Mouse (Mus musculus): ENCODE results near the gene Mcoln1.

Gene Mcoln1

GRCm38 (mm10) chr8:3496428-3496748, 3.9 kb upstream of the Mcoln1 start:
- DNase-seq (ENCODE audit: extremely low read depth, low read depth, low spot score), result no peak

DNA sequence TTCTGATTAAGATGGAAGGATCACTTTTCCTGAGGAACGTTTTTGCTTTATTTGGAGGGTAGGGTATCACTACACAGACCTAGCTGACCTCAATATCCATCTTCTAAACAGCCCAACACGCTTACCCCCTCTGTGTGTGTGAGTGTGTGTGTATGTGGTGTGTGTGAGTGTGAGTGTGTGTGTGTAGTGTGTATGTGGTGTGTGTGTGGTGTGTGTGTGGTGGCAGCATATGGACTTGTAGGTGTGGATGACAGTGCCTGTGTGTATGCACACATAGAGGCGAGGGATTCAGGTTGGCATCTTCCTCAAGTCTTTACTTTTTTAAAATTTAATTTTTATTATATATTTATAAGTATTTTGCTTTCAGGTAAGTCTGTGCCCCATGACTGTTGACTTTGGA, 1.7 kb upstream of the Mcoln1 start:
- DNase-seq (ENCODE audit: extremely low read depth, low read depth, low spot score), result no peak

- DNase-seq (ENCODE audit: extremely low read depth, low read depth, low spot score), result no peak
These were observed 506 bp upstream of the Mcoln1 start for GRCm38 (mm10) chr8:3499751-3500150.

DNA sequence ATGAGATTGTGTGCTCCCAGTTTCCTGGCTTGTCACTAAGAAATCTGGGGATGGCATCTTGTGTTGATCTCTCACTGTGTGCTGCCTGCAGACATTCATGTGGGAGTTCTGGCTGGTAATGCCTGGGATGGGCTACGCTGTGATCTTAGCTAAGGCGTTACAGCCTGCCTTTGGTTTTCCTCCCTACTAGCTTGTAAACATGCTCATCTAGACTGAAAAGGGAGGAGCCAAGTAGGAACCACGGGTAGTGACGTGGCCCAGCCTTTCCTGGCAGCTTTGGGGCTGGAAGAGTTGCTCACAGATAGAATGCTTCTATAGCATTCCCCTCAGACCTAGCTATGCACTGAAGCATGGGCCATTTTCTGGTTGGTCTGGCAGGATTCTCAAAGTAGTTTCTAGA, 2.0 kb downstream of the Mcoln1 start:
- no peak for DNase-seq (ENCODE audit: extremely low read depth, low read depth, low spot score)

DNA sequence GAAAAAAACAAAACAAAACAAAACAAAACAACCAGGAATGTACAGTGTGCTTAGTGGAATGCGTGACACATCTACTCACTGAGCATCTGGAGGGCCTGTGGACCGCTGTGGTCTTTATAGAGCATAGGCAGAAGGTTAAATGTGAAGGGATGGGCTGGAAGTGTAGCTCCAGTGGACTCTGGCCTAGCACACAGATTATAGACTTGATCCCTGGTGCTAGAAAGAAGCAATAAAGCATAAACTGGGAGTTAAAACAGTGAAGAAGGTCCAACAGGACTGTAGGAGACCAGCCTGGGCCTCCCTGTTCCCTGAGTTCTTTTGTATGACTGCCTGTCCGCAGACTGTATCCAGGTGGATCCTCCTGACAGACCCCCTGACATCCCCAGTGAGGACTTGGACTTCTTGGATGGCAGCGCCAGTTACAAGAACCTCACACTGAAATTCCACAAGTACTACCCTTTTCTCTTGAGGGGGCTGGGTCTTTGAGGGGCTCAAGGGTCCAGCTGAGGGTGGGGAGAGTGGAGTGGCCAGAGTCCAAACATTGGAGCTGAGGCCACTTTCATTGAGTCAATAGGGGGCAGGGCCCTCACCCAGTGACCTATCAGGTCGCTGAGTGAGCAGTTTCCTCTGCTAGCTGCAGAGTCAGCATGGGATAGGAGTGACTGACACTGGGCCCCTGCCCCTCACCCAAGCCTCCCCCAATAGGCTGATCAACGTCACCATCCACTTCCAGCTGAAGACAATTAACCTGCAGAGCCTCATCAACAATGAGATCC, 7.9 kb downstream of the Mcoln1 start:
- no peak for DNase-seq (ENCODE audit: extremely low read depth, low read depth, low spot score)

DNA sequence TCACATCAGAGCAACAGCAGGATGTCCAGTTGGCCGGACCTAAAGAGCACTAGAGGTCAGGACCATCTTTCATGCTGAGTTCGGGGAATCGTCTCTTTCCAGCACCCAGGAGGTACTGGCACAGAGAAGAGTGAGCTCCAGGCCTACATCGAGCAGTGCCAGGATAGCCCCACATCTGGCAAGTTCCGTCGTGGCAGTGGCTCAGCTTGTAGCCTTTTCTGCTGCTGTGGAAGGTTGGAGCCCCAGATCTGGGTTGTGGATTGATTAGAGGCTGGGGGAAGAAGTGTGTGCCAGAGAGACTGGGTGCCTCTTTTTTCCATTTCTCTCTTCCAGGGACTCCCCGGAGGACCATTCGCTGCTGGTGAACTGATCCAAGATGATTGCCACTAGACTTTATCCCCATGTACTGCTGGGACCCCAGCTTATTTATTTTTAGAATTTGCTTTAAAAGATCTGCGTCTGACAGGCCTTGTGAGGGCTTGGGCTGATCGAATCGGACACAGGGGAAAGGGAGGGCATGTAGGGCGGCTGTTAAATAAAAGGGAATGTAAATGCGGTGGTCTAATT, 14.5 kb downstream of the Mcoln1 start:
- DNase-seq (ENCODE audit: extremely low read depth, low read depth, low spot score), result no peak

DNA sequence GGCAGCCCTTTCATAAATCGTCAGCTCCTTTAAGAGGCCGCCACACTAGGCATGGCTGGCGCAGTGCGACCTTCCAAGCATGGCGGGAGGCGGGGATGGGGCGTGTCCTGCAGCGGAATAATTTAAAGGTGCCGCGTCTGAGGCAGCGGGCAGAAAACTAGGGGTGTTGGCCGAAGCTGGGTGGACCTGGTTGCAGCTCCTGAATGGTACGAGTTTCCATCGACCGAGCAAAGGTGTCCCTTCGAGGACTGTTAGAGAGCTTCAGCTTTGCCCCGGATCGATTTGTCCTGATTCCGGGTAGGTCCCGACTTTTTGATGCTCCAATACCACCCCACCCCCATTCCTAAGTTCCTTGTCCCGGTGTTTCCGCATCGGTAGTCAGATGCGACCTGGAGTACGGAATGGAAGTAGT, 15.0 kb downstream of the Mcoln1 start, which contains the start of gene Pnpla6:
Gene Pnpla6, plus strand, starts transcription at position 125 of the 412 bp plus-strand sequence.
- DNase-seq (ENCODE audit: extremely low read depth, low read depth, low spot score), result peak; percentile 7

DNA sequence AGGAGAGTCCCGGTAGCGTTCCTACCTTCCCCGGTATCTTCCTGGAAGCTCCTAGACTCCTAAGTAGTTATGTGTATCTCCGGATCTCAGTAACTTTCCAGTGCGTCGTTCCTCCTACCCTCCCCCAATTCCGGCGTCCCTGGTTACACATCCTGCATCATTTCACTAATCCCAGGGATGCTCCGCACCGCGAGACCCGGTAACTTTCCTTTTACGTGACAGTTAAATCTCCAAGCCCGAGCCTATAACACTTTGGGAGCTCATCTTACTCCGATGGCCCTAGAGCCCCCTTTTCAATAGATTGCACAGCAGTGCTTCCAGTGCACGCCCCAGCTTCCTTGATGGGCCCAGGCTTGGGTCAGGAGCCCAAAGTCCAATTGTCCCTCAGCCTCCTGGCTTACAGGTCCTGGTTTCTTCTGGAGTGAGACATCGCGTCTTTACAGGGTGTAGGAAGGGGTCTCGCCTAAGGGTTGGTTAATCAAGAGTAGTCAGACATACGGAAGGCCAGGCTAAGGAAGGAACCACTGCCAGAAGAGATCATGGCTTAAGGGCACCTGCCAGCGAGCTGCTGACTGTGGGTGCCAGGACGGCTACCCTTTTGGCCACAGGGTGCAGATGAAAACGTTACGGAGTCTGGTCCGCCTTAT, 15.6 kb downstream of the Mcoln1 start:
- no peak for DNase-seq (ENCODE audit: extremely low read depth, low read depth, low spot score)

DNA sequence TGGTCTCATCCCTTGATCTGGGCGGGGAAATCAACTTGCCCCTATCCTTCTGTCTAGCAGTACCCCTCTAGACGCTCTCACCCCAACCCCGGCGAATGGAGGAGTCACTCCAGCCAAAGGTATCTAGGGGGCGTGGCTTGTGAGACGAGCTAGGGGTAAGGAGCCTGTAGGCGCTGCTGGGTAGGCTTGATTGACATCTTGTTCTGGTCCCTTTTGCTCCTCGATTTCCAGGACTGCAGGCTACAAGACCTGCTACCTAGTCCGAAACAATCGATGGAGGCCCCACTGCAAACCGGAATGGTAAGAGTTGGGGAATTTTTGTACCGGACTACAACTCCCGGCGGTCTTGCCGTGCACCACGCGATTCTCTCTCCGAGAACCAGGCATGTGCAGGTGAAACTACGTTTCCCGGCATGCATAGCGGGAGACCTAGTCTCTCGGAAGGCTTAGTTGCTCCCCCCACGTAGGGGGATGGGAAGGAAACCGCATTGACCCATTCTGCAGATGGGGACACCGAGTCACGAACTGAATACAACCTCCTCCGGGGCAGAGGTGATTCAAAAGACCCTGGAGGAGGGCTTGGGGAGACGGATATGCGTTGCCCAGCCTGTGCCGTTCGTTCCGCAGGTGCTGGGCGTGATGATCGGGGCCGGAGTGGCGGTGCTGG, 16.3 kb downstream of the Mcoln1 start:
- DNase-seq (ENCODE audit: extremely low read depth, low read depth, low spot score), result peak; percentile 52

DNA sequence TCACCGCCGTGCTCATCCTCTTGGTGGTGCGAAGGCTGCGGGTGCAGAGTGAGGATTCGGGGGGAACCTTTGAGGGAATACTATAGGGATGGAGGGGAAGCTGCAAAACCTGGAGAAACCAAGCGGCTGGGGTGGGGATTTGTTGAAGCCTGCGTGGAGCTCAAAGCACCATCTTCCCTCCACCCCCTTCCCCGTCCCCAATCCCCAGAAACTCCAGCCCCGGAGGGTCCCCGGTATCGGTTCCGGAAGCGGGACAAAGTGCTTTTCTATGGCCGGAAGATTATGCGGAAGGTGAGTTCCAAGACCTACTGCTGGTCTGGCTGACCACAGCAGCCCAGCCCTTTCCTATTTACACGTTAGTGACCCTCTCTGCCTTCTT, 16.8 kb downstream of the Mcoln1 start:
- DNase-seq (ENCODE audit: extremely low read depth, low read depth, low spot score), result no peak

DNA sequence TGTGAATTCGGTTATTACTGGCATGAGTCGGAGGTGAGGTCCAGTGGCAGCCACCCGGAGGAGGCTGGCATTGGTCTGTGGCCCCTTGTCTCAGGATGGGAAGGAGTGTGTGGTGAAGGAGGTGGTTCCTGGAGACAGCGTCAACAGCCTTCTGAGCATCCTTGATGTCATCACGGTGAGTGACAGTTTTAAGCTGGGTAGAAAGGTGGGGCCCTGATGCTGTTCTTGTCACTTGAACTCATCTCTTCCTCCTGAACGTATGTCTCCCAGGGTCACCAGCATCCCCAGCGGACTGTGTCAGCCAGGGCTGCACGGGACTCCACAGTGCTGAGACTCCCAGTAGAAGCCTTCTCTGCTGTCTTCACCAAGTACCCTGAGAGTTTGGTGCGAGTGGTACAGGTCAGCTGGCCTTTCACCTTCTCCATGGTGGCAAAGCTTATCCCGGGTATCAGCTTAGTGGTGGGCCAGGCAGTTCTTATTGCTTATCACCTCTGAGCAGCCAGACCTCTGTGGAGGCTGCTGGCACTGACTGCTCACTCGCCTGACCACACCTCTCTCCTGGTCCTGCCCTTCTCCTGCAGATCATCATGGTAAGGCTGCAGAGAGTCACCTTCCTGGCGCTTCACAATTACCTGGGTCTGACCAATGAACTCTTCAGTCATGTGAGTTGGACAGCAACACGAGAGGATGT, 21.9 kb downstream of the Mcoln1 start:
- no peak for DNase-seq (ENCODE audit: extremely low read depth, low read depth, low spot score)

- DNase-seq (ENCODE audit: extremely low read depth, low read depth, low spot score), result no peak
These were observed 30.6 kb downstream of the Mcoln1 start for GRCm38 (mm10) chr8:3530816-3531215.

DNA sequence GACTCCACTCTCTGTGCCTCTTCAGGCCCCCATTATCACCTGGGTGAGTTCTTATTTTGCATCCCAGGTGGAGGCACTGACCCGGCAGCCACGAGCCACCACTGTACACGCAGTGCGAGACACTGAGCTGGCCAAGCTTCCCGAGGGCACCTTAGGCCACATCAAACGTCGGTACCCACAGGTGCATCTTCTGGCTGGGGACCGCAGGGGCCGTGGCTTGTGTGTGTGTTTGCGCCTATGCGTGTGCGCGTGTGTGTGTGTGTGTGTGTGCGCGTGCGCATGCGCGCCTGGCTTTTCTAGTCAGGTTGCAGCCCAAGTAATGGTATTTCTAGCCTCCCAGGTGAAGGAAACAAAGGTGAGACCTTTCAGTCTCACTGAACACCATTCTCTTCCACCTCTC, 31.7 kb downstream of the Mcoln1 start:
- no peak for DNase-seq (ENCODE audit: extremely low read depth, low read depth, low spot score)

DNA sequence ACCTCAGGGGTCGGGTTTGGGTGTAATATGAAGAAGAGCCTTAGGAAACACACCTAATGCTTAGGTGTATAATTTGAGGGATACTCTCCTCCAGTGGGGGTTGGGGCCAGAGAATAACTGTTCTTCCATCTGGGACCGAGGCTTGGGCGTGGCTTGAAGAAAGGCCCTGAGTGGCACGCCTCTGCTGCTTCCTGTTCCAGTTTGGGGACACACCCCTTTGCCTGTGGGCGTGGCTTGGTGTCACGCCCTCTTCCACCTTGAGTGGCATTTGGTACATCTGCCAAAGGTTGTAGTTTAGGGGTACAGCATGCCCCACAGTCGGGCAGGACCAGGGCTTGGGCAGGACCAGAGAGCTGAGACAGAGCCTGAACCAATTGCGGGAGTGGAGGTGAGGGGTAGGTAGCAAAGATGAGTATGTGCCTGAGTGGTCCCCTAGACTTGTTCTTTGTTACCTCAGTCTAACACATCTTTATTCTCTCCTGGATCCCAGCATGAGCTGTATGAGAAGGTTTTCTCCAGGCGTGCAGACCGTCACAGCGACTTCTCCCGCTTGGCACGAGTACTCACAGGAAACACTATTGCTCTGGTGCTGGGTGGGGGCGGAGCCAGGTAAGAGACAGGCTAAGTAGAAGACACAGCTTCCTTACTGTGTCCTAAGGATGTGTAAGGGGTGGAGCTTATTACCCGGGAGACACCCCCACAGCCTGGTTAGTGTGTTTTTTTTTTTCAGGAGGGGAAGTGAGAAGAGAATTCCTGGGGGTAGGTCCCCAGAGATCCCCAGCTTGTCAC, 36.0 kb downstream of the Mcoln1 start:
- DNase-seq (ENCODE audit: extremely low read depth, low read depth, low spot score), result no peak

- DNase-seq (ENCODE audit: extremely low read depth, low read depth, low spot score), result no peak
These were observed 36.7 kb downstream of the Mcoln1 start for GRCm38 (mm10) chr8:3536940-3537339.

- no peak for DNase-seq (ENCODE audit: extremely low read depth, low read depth, low spot score)
These were observed 37.4 kb downstream of the Mcoln1 start for GRCm38 (mm10) chr8:3537666-3538065.

GRCm38 (mm10) chr8:3539146-3539545, 38.9 kb downstream of the Mcoln1 start:
- no peak for DNase-seq (ENCODE audit: extremely low read depth, low read depth, low spot score)

GRCm38 (mm10) chr8:3540076-3540475, 39.8 kb downstream of the Mcoln1 start:
- no peak for DNase-seq (ENCODE audit: extremely low read depth, low read depth, low spot score)

GRCm38 (mm10) chr8:3546511-3546910, 46.3 kb downstream of the Mcoln1 start:
- DNase-seq (ENCODE audit: extremely low read depth, low read depth, low spot score), result no peak

DNA sequence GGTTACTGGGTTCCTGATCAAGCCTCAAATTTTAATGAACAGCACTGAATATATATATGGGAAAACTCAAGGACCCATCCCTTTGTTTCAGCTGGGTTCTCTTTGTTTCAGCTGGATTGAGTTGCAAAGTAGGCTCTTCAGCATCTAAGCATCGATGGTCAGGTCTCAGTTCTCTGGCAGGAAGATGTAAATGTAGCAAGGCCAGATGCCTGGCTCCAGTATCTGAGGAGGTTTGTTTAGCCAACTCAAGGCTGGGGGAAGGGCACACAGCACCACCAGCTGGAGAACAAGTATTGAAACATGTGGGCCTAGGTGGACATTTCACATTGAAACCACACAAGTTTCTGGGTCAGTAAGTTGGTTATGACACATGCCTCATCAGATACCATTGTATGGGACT, 52.0 kb downstream of the Mcoln1 start:
- DNase-seq (ENCODE audit: extremely low read depth, low read depth, low spot score), result no peak

DNA sequence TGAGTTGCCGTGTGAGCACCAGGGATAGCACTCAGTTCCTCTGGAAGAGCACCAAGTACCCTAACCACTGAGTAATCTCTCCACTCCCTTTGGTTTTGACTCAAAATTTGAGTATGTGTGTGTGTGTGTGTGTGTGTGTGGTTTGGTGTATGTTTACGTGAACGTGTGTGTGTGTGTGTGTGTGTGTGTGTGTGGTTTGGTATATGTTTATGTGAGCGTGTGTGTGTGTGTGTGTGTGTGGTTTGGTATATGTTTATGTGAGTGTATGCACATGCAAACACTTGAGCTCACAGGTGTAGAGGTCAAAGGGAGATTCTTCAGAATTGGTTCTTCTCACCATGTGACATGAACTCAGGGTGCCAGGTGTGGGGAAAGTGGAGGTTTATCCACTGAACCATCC, 55.9 kb downstream of the Mcoln1 start:
- DNase-seq (ENCODE audit: extremely low read depth, low read depth, low spot score), result no peak
